Mouse (Mus musculus): ENCODE measurements around the gene Zfp989. TPM values are rescaled to one million over a fixed set of nuclear protein-coding genes. Genes with fewer than 3 reads are reported as not detected.

Zfp989 gene
- polyA plus RNA-seq (2012; rRNA removed), result not detected in 2 replicates

GRCm38 (mm10) chr4:146971757-146972156 lies at the start of gene Zfp989:
Gene Zfp989, plus strand, starts transcription at chr4:146971976.

GRCm38 (mm10) chr4:147021550-147021949 lies 49.8 kb downstream of the Zfp989 start, which contains the start of gene Rex2:
Gene Rex2, plus strand, starts transcription at chr4:147021850.

Other genes with a start within 250 kb of the Zfp989 start
- gene Gm21411, start 62.4 kb upstream of the Zfp989 start, polyA plus RNA-seq (2012; rRNA removed), result not detected in 2 replicates
- gene Rex2, start 49.9 kb downstream of the Zfp989 start, polyA plus RNA-seq (2012; rRNA removed), result not detected in 2 replicates
- gene Zfp991, start 160.1 kb downstream of the Zfp989 start, polyA plus RNA-seq (2012; rRNA removed), result not detected in 2 replicates